Mouse (Mus musculus): ENCODE measurements around the gene Nebl. TPM values are rescaled to one million over a fixed set of nuclear protein-coding genes. Genes with fewer than 3 reads are reported as not detected.

The Nebl gene
- polyA plus RNA-seq, 1 experiment: 0.08 TPM

- no peak for TF ChIP-seq MYOD1 (IDR thresholded peaks at IDR 0.05; ENCODE audit: control insufficient read depth in 1 of 3, insufficient read length in 2 of 3, low read depth in 2 of 3)
- no peak for TF ChIP-seq MYOG (IDR thresholded peaks at IDR 0.05; ENCODE audit: control insufficient read depth in 1 of 3, insufficient read depth in 1 of 3, insufficient read length in 2 of 3, low read depth in 2 of 3)
- no peak for TF ChIP-seq SRF (IDR thresholded peaks at IDR 0.05; ENCODE audit: control insufficient read depth, insufficient read length, low read depth)
- no peak for TF ChIP-seq REST (IDR thresholded peaks at IDR 0.05; ENCODE audit: insufficient read depth, insufficient read length)
- no peak for TF ChIP-seq TCF3 (IDR thresholded peaks at IDR 0.05; ENCODE audit: insufficient read length, low read depth)
- TF ChIP-seq E2F4 (IDR thresholded peaks at IDR 0.05; ENCODE audit: insufficient read depth): no peak
- no peak for TF ChIP-seq MAX (IDR thresholded peaks at IDR 0.05; ENCODE audit: low read depth)
- no peak for TF ChIP-seq CEBPB (IDR thresholded peaks at IDR 0.05; ENCODE audit: insufficient read depth, poor library complexity, severe bottlenecking)
- TF ChIP-seq TCF12 (IDR thresholded peaks at IDR 0.05; ENCODE audit: insufficient read depth, poor library complexity, severe bottlenecking): no peak
- no peak for TF ChIP-seq USF1 (IDR thresholded peaks at IDR 0.05; ENCODE audit: low read depth)
- no peak for TF ChIP-seq POLR2A (IDR thresholded peaks at IDR 0.05; ENCODE audit: insufficient read length, low read depth)
- TF ChIP-seq POLR2AphosphoS2 (IDR thresholded peaks at IDR 0.05; ENCODE audit: insufficient read length, low read depth): no peak
- Histone ChIP-seq H3K36me3 (ENCODE audit: control insufficient read depth, insufficient read depth) (no peaks in the 10 kb centered on the region), H3K4me2 (ENCODE audit: low read depth) (no peak overlapping the region)
Measured at GRCm38 (mm10) chr2:17692926-17693325, 38.3 kb downstream of the Nebl start.

GRCm38 (mm10) chr2:17690264-17690663, 41.0 kb downstream of the Nebl start:
- H3K4me2 ChIP-seq (ENCODE audit: low read depth): no peak overlapping the region
- TF ChIP-seq MAX (IDR thresholded peaks at IDR 0.05; ENCODE audit: low read depth): no peak
- TF ChIP-seq USF1 (IDR thresholded peaks at IDR 0.05; ENCODE audit: low read depth): no peak

More at GRCm38 (mm10) chr2:17692926-17693325, 38.3 kb downstream of the Nebl start:
- Histone ChIP-seq H3ac (ENCODE audit: control insufficient read depth, insufficient read length) (no peak overlapping the region), H3K79me2 (ENCODE audit: control insufficient read depth, insufficient read depth) (no peaks in the 10 kb centered on the region), H3K27me3 (ENCODE audit: control insufficient read depth, insufficient read depth, insufficient read length) (no peaks in the 10 kb centered on the region), H3K4me3 (no peak overlapping the region)

DNA sequence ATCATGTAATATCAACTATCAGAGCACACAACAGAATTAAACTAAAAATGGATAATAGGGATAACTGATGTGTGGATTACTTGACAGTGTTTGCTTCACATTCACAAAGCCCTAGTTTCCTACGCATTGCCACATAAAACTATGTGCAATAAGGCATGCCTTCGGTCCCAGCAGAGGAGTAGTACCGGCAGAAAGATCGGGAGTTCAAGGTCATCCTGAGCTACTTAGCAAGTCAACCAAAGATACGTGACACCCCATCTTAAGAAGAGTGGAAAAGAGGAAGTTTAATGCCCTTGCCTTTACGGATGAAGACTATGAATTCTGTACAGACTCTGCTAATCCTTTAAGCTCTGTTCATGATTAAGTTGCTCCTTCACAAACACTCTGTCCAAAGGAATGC, 44.1 kb downstream of the Nebl start:
- TF ChIP-seq CEBPB (IDR thresholded peaks at IDR 0.05; ENCODE audit: insufficient read depth, poor library complexity, severe bottlenecking) (no peak), USF1 (IDR thresholded peaks at IDR 0.05; ENCODE audit: low read depth) (no peak), MYOD1 (IDR thresholded peaks at IDR 0.05; ENCODE audit: control insufficient read depth in 1 of 3, insufficient read length in 2 of 3, low read depth in 2 of 3) (no peak), REST (IDR thresholded peaks at IDR 0.05; ENCODE audit: insufficient read depth, insufficient read length) (no peak), MAX (IDR thresholded peaks at IDR 0.05; ENCODE audit: low read depth) (no peak), SRF (IDR thresholded peaks at IDR 0.05; ENCODE audit: control insufficient read depth, insufficient read length, low read depth) (no peak), POLR2A (IDR thresholded peaks at IDR 0.05; ENCODE audit: insufficient read length, low read depth) (no peak), MYOG (IDR thresholded peaks at IDR 0.05; ENCODE audit: control insufficient read depth in 1 of 3, insufficient read depth in 1 of 3, insufficient read length in 2 of 3, low read depth in 2 of 3) (no peak), TCF12 (IDR thresholded peaks at IDR 0.05; ENCODE audit: insufficient read depth, poor library complexity, severe bottlenecking) (no peak)
- no peaks in the 10 kb centered on the region for H3K36me3 ChIP-seq (ENCODE audit: control insufficient read depth, insufficient read depth)
- H3ac ChIP-seq (ENCODE audit: control insufficient read depth, insufficient read length): no peak overlapping the region
- H3K79me2 ChIP-seq (ENCODE audit: control insufficient read depth, insufficient read depth): no peaks in the 10 kb centered on the region
- H3K27me3 ChIP-seq (ENCODE audit: control insufficient read depth, insufficient read depth, insufficient read length): no peaks in the 10 kb centered on the region
- H3K4me3 ChIP-seq: no peak overlapping the region
- peak overlapping the region; percentile 44 for H3K4me2 ChIP-seq (ENCODE audit: low read depth)

More at GRCm38 (mm10) chr2:17690264-17690663, 41.0 kb downstream of the Nebl start:
- H3K4me3 ChIP-seq: no peak overlapping the region
- H3K79me2 ChIP-seq (ENCODE audit: control insufficient read depth, insufficient read depth): no peaks in the 10 kb centered on the region
- H3K27me3 ChIP-seq (ENCODE audit: control insufficient read depth, insufficient read depth, insufficient read length): no peaks in the 10 kb centered on the region
- no peaks in the 10 kb centered on the region for H3K36me3 ChIP-seq (ENCODE audit: control insufficient read depth, insufficient read depth)
- peak overlapping the region; percentile 27 for H3ac ChIP-seq (ENCODE audit: control insufficient read depth, insufficient read length)

DNA sequence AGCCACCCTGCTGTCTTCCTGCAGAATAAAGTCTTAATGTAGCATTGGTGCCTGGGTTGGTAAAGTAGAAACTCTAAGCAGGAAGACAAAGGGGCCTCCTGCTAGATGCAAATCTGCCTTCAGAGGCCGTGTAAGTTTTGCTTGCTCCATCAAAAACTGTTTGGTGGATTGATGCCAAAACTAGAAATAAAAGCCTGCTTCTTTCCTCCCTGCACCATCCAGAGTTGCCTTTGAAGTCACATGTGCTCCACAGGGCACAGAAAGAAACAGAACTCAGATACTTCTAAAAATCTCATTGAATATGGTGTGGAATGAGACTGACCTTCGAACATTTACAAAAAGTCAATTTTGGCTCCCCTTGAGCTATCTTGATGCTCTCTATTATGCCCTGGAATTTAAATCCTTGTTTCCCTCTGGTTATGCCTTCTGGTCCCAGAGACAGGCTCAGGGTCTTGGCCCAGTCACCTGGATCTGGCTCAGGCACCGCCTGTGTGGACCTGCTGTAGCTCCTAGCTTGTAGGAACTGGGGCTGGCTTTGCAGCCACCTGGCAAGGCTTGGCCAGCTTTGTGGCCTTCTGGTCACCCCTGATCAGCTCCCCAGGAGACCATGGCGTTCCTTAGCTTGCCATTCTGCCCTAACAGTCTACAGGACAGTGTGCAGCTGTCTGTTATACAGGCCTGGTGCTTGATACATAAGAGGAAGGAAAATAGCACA, 47.8 kb downstream of the Nebl start:
- Histone ChIP-seq H3K36me3 (ENCODE audit: control insufficient read depth, insufficient read depth) (no peaks in the 10 kb centered on the region), H3K79me2 (ENCODE audit: control insufficient read depth, insufficient read depth) (no peaks in the 10 kb centered on the region), H3K27me3 (ENCODE audit: control insufficient read depth, insufficient read depth, insufficient read length) (no peaks in the 10 kb centered on the region), H3K4me3 (no peak overlapping the region), H3K4me2 (ENCODE audit: low read depth) (no peak overlapping the region), H3ac (ENCODE audit: control insufficient read depth, insufficient read length) (no peak overlapping the region)
- TF ChIP-seq USF1 (IDR thresholded peaks at IDR 0.05; ENCODE audit: low read depth) (no peak), MYOG (IDR thresholded peaks at IDR 0.05; ENCODE audit: control insufficient read depth in 1 of 3, insufficient read depth in 1 of 3, insufficient read length in 2 of 3, low read depth in 2 of 3) (peak in 1 of 3 experiments; percentile 3), E2F4 (IDR thresholded peaks at IDR 0.05; ENCODE audit: insufficient read depth) (no peak)

DNA sequence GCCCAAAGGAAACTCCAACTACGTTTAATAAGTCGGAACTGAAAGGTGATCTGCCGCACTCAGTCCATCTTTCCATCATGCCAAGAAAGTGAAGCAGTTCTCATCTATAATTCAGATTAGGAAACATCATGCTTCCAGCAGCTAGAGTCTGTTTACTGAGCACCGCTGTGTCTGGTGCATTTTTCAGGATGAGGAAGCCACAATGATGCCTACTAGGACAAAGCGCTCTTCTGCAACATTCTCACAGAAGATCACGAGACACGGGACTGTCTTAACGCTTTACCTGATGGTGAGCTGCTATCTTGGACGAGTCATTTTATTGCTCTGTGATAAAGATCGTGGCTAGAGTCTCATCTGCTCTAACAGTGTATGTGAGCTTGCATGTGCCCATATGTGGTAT, 59.1 kb downstream of the Nebl start:
- no peak overlapping the region for H3K4me3 ChIP-seq
- no peaks in the 10 kb centered on the region for H3K79me2 ChIP-seq (ENCODE audit: control insufficient read depth, insufficient read depth)
- TF ChIP-seq TCF3 (IDR thresholded peaks at IDR 0.05; ENCODE audit: insufficient read length, low read depth) (no peak), MAX (IDR thresholded peaks at IDR 0.05; ENCODE audit: low read depth) (no peak), SRF (IDR thresholded peaks at IDR 0.05; ENCODE audit: control insufficient read depth, insufficient read length, low read depth) (no peak), E2F4 (IDR thresholded peaks at IDR 0.05; ENCODE audit: insufficient read depth) (no peak), MYOD1 (IDR thresholded peaks at IDR 0.05; ENCODE audit: control insufficient read depth in 1 of 3, insufficient read length in 2 of 3, low read depth in 2 of 3) (no peak), TCF12 (IDR thresholded peaks at IDR 0.05; ENCODE audit: insufficient read depth, poor library complexity, severe bottlenecking) (no peak), POLR2A (IDR thresholded peaks at IDR 0.05; ENCODE audit: insufficient read length, low read depth) (no peak), MYOG (IDR thresholded peaks at IDR 0.05; ENCODE audit: control insufficient read depth in 1 of 3, insufficient read depth in 1 of 3, insufficient read length in 2 of 3, low read depth in 2 of 3) (no peak), POLR2AphosphoS2 (IDR thresholded peaks at IDR 0.05; ENCODE audit: insufficient read length, low read depth) (no peak), USF1 (IDR thresholded peaks at IDR 0.05; ENCODE audit: low read depth) (no peak), REST (IDR thresholded peaks at IDR 0.05; ENCODE audit: insufficient read depth, insufficient read length) (no peak), CEBPB (IDR thresholded peaks at IDR 0.05; ENCODE audit: insufficient read depth, poor library complexity, severe bottlenecking) (no peak)
- no peaks in the 10 kb centered on the region for H3K27me3 ChIP-seq (ENCODE audit: control insufficient read depth, insufficient read depth, insufficient read length)
- H3K36me3 ChIP-seq (ENCODE audit: control insufficient read depth, insufficient read depth): no peaks in the 10 kb centered on the region
- no peak overlapping the region for H3K4me2 ChIP-seq (ENCODE audit: low read depth)
- no peak overlapping the region for H3ac ChIP-seq (ENCODE audit: control insufficient read depth, insufficient read length)

Measured in myocyte (in vitro differentiated cells).